Mouse (Mus musculus): ENCODE data around the gene Nhsl1.

GRCm38 (mm10) chr10:18337725-18338124 lies 18.9 kb downstream of the Nhsl1 start:
- no peak for TF ChIP-seq GATA1 (IDR thresholded peaks at IDR 0.05; ENCODE audit: borderline replicate concordance, low read length)
- no peak for TF ChIP-seq FLI1 (IDR thresholded peaks at IDR 0.05; ENCODE audit: low read length)

Data from megakaryocyte, embryonic 14.5 days (primary cell).